Mouse (Mus musculus): ENCODE data around the gene Dnm3.

- TF ChIP-seq POLR2A (IDR thresholded peaks at IDR 0.05; ENCODE audit: borderline replicate concordance, control insufficient read depth, low read depth, low read length) (no peak), CTCF (IDR thresholded peaks at IDR 0.05; ENCODE audit: control insufficient read depth, insufficient read depth, low read length) (no peak)
These were observed 401.2 kb downstream of the Dnm3 start for GRCm38 (mm10) chr1:162076581-162077001.
